Mouse (Mus musculus) thymus, adult 2 months (tissue): ENCODE measurements around the gene Ppm1n.

Experiments used
- CTCF ChIP-seq: fragments of 200-500 bp; IDR thresholded peaks from 2 replicates; pipeline ENCODE4 v1.5.1; 2012; ENCODE audit warnings: mild to moderate bottlenecking, control low read depth, low read length, moderate library complexity, borderline replicate concordance; ENCODE audit not compliant: control insufficient read depth, poor library complexity, insufficient read depth; ENCODE audit errors: extremely low read depth
- POLR2A ChIP-seq: fragments of 200-500 bp; IDR thresholded peaks from 2 replicates; pipeline ENCODE4 v1.6.1; 2012; ENCODE audit warnings: mild to moderate bottlenecking, low read length, control low read depth, moderate library complexity; ENCODE audit not compliant: control insufficient read depth, poor library complexity, insufficient read depth; ENCODE audit errors: extremely low read depth

DNA sequence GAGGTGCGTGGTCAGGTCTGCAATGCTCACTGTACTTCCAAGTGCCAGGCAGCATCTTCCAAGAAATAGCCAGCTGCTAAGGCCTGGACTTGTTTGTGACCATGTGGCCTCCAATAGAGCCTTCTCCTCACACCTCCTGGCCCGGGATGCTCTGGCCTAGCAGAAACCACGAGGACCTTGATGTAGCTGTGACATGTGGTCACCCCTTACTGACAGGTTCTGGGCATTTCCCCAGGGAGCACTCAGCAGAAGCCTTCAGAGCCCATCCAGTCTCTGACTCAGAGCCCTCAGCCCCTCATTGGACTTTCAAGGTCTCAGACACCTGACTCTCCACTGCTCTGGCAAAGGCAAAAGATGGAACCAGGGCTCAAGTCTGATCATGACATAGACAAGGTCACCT is 34.8 kb downstream of the Ppm1n start:
- no peak for TF ChIP-seq POLR2A
- TF ChIP-seq CTCF = no peak
